Mouse (Mus musculus) forebrain, embryonic 14.5 days (tissue): ENCODE results near the gene Mfsd11. TPM values are rescaled to one million over a fixed set of nuclear protein-coding genes. Genes with fewer than 3 reads are reported as not detected.
"Not testable (repeated sequence)": the region's sequence is repeated elsewhere in the genome, so short reads cannot be mapped to it uniquely, and the experiment has no call there.

Experiments used
- ATAC-seq: fragments of 200-750 bp; cut with Nextera tagmentation; 2 replicates; pipeline ENCODE4 v1.8.0; 2017; ENCODE audit warnings: mild to moderate bottlenecking, moderate library complexity
- DNase-seq: peaks from one replicate; pipeline ENCODE4 v3.0.0-alpha.2; 2015; ENCODE audit warnings: low spot score
- H3K27ac ChIP-seq: fragments of 300-500 bp; sonication (generic); 2 replicates; pipeline ENCODE4 v1.5.1; 2014; ENCODE audit warnings: low read depth, mild to moderate bottlenecking, control low read depth, low read length, moderate library complexity
- H3K27me3 ChIP-seq: fragments of 300-500 bp; sonication (generic); replicated peaks from 2 replicates; pipeline ENCODE4 v1.6.1; 2014; ENCODE audit warnings: low read length, control low read depth, mixed read lengths; ENCODE audit not compliant: control insufficient read depth, insufficient read depth
- H3K36me3 ChIP-seq: fragments of 300-500 bp; sonication (generic); 2 replicates; pipeline ENCODE4 v1.6.1; 2014; ENCODE audit warnings: low read length, control low read depth; ENCODE audit not compliant: control insufficient read depth, insufficient read depth
- H3K4me1 ChIP-seq: fragments of 300-500 bp; sonication (generic); 2 replicates; pipeline ENCODE4 v1.6.1; 2014; ENCODE audit warnings: antibody characterized with exemption, low read length, control low read depth; ENCODE audit not compliant: control insufficient read depth, insufficient read depth
- H3K4me2 ChIP-seq: fragments of 300-500 bp; sonication (generic); 2 replicates; pipeline ENCODE4 v1.6.1; 2014; ENCODE audit warnings: mild to moderate bottlenecking, control low read depth, low read length
- H3K4me3 ChIP-seq: fragments of 300-500 bp; sonication (generic); 2 replicates; pipeline ENCODE4 v1.5.1; 2014; ENCODE audit warnings: low read depth, low read length, control low read depth
- H3K9ac ChIP-seq: fragments of 300-500 bp; sonication (generic); 2 replicates; pipeline ENCODE4 v1.6.1; 2014; ENCODE audit warnings: mild to moderate bottlenecking, low read length, control low read depth, moderate library complexity
- H3K9me3 ChIP-seq: fragments of 300-500 bp; sonication (generic); replicated peaks from 2 replicates; pipeline ENCODE4 v1.6.1; 2016; ENCODE audit warnings: low read length, control low read depth, mixed read lengths; ENCODE audit not compliant: control insufficient read depth
- WGBS: fragments of 180-500 bp; shearing (Covaris S2); extraction: QIAGEN DNeasy Blood & Tissue Kit; methylation state at CpG from one replicate; pipeline ENCODE4 v1.1.7; 2014; 5-methylcytosine and 5-hydroxymethylcytosine counted together
- polyA plus RNA-seq: library from polyadenylated mRNA; unstranded; fragments of >200 nt; fragmentation: Nextera tagmentation; extraction: Ambion mirVana; gene quantifications from 2 replicates; pipeline ENCODE4 v1.2.1, GENCODE M21; 2014

Mfsd11 gene
- polyA plus RNA-seq, 1 experiment from 2014 or later = 31.8 TPM

GRCm38 (mm10) chr11:116818722-116819121, 33.5 kb upstream of the Mfsd11 start:
- H3K27ac ChIP-seq = no peak overlapping the region
- H3K4me3 ChIP-seq = no peak overlapping the region
- no peaks in the 10 kb centered on the region for H3K27me3 ChIP-seq
- no peaks in the 10 kb centered on the region for H3K36me3 ChIP-seq
- DNase-seq (no peak), ATAC-seq (no peak)
- peaks cover 13% of the 10 kb centered on the region for H3K4me1 ChIP-seq
- no peak overlapping the region for H3K4me2 ChIP-seq
- H3K9ac ChIP-seq = no peak overlapping the region
- no peaks in the 10 kb centered on the region for H3K9me3 ChIP-seq
- WGBS = 72% methylated on average over 8 of the region's 8 CpGs

GRCm38 (mm10) chr11:116819932-116820593, 32.2 kb upstream of the Mfsd11 start:
- Histone ChIP-seq H3K4me3 (no peak overlapping the region), H3K9me3 (no peaks in the 10 kb centered on the region), H3K4me2 (no peak overlapping the region), H3K27me3 (no peaks in the 10 kb centered on the region), H3K27ac (no peak overlapping the region), H3K4me1 (no peaks in the 10 kb centered on the region), H3K9ac (no peak overlapping the region), H3K36me3 (no peaks in the 10 kb centered on the region)
- 84% methylated on average over 5 of the region's 5 CpGs for WGBS
- no peak for ATAC-seq
- no peak for DNase-seq

- Histone ChIP-seq H3K4me3 (no peak overlapping the region), H3K9ac (peak overlapping the region; percentile 8; the same call in 1 of the 2 replicates), H3K4me2 (no peak overlapping the region), H3K27me3 (no peaks in the 10 kb centered on the region), H3K27ac (no peak overlapping the region), H3K4me1 (no peaks in the 10 kb centered on the region), H3K9me3 (no peaks in the 10 kb centered on the region), H3K36me3 (no peaks in the 10 kb centered on the region)
- DNase-seq = no peak
- no peak for ATAC-seq
- WGBS = 51% methylated on average over 13 of the region's 13 CpGs
Observed at GRCm38 (mm10) chr11:116821057-116821940, 30.9 kb upstream of the Mfsd11 start.

- ATAC-seq = no peak
- Histone ChIP-seq H3K9me3 (no peaks in the 10 kb centered on the region), H3K27ac (no peak overlapping the region), H3K9ac (no peak overlapping the region), H3K4me2 (no peak overlapping the region), H3K36me3 (no peaks in the 10 kb centered on the region), H3K4me3 (no peak overlapping the region), H3K27me3 (no peaks in the 10 kb centered on the region), H3K4me1 (peaks cover 6% of the 10 kb centered on the region; the same call in 1 of the 2 replicates)
- no peak for DNase-seq
- WGBS = 70% methylated on average over 10 of the region's 10 CpGs
Observed at GRCm38 (mm10) chr11:116822215-116822614, 30.0 kb upstream of the Mfsd11 start.

- 86% methylated on average over 10 of the region's 10 CpGs for WGBS
Observed at GRCm38 (mm10) chr11:116822626-116823025, 29.6 kb upstream of the Mfsd11 start.

GRCm38 (mm10) chr11:116823255-116823654, 29.0 kb upstream of the Mfsd11 start:
- H3K4me1 ChIP-seq = peaks cover 13% of the 10 kb centered on the region; the same call in 1 of the 2 replicates
- no peak overlapping the region for H3K27ac ChIP-seq
- H3K36me3 ChIP-seq = no peaks in the 10 kb centered on the region
- DNase-seq (no peak), ATAC-seq (no peak)
- H3K4me3 ChIP-seq = no peak overlapping the region
- no peaks in the 10 kb centered on the region for H3K27me3 ChIP-seq
- H3K4me2 ChIP-seq = no peak overlapping the region
- no peak overlapping the region for H3K9ac ChIP-seq
- no peaks in the 10 kb centered on the region for H3K9me3 ChIP-seq
- WGBS = 98% methylated on average over 2 of the region's 2 CpGs

More at GRCm38 (mm10) chr11:116822626-116823025, 29.6 kb upstream of the Mfsd11 start:
- Histone ChIP-seq H3K4me3 (no peak overlapping the region), H3K9ac (no peak overlapping the region), H3K4me2 (no peak overlapping the region), H3K9me3 (no peaks in the 10 kb centered on the region), H3K36me3 (no peaks in the 10 kb centered on the region), H3K27me3 (no peaks in the 10 kb centered on the region), H3K27ac (no peak overlapping the region), H3K4me1 (peaks cover 9% of the 10 kb centered on the region; the same call in 1 of the 2 replicates)
- ATAC-seq (no peak), DNase-seq (no peak)

- H3K4me1 ChIP-seq = peaks cover 13% of the 10 kb centered on the region; the same call in 1 of the 2 replicates
- WGBS = 95% methylated on average over 10 of the region's 10 CpGs
- H3K9ac ChIP-seq, ATAC-seq, H3K9me3 ChIP-seq, H3K36me3 ChIP-seq, H3K27me3 ChIP-seq, DNase-seq, H3K4me3 ChIP-seq, H3K27ac ChIP-seq, H3K4me2 ChIP-seq: not testable (repeated sequence)
Observed at GRCm38 (mm10) chr11:116823885-116824284, 28.4 kb upstream of the Mfsd11 start.

- Histone ChIP-seq H3K4me3 (no peak overlapping the region), H3K9ac (no peak overlapping the region), H3K27me3 (no peaks in the 10 kb centered on the region), H3K27ac (peak overlapping the region; percentile 44; the same call in 1 of the 2 replicates), H3K4me1 (peaks cover 13% of the 10 kb centered on the region; the same call in 1 of the 2 replicates), H3K36me3 (no peaks in the 10 kb centered on the region), H3K9me3 (no peaks in the 10 kb centered on the region), H3K4me2 (no peak overlapping the region)
- WGBS = 66% methylated on average over 5 of the region's 5 CpGs
- no peak for ATAC-seq
- no peak for DNase-seq
Observed at GRCm38 (mm10) chr11:116825230-116825629, 27.0 kb upstream of the Mfsd11 start.
